Mouse (Mus musculus): ENCODE data around the gene Atp2a1. TPM values are rescaled to one million over a fixed set of nuclear protein-coding genes. Genes with fewer than 3 reads are reported as not detected.
A peak's percentile ranks its signal among the peaks of the same experiment; 100 is the strongest.
"Not testable (repeated sequence)": the region's sequence is repeated elsewhere in the genome, so short reads cannot be mapped to it uniquely, and the experiment has no call there.

Gene Atp2a1
- total and polyA plus RNA-seq, 3 experiments = 0.04 to 0.47 TPM; not detected in 1

- TF ChIP-seq CTCF (IDR thresholded peaks at IDR 0.05 in 2 of 3, conservative IDR thresholded peaks at IDR 0.05 in 1 of 3; ENCODE audit: control insufficient read depth in 1 of 3, insufficient read depth in 1 of 3, low read depth in 2 of 3, low read length in 3 of 3, poor library complexity in 1 of 3, severe bottlenecking in 1 of 3) = no peak
- TF ChIP-seq UBTF (IDR thresholded peaks at IDR 0.05; ENCODE audit: borderline replicate concordance, insufficient read depth, low read depth, low read length) = no peak
Observed at GRCm38 (mm10) chr7:126408686-126409085, 54.2 kb downstream of the Atp2a1 start (continued).

GRCm38 (mm10) chr7:126402518-126402917, 60.4 kb downstream of the Atp2a1 start:
- TF ChIP-seq ZNF384 (IDR thresholded peaks at IDR 0.05; ENCODE audit: low read depth, low read length) = peak; percentile 56; the same call in 1 of the 2 replicates
- not testable (repeated sequence) for H3K4me1 ChIP-seq (ENCODE audit: control insufficient read depth in 1 of 2, insufficient read depth in 2 of 2, low read length in 2 of 2); H3K4me3 ChIP-seq (ENCODE audit: control insufficient read depth in 1 of 2, insufficient read depth in 1 of 2, low read depth in 2 of 2, low read length in 2 of 2); H3K79me2 ChIP-seq (ENCODE audit: control insufficient read depth, insufficient read depth, low read length, poor library complexity); H3K9ac ChIP-seq (ENCODE audit: control insufficient read depth, low read depth, low read length, poor library complexity, severe bottlenecking); H3K27me3 ChIP-seq (ENCODE audit: control insufficient read depth in 1 of 2, insufficient read depth in 2 of 2, low read length in 2 of 2); H3K36me3 ChIP-seq (ENCODE audit: control insufficient read depth in 1 of 2, insufficient read depth in 2 of 2, low read length in 2 of 2); H3K27ac ChIP-seq (ENCODE audit: control insufficient read depth, low read depth, low read length); DNase-seq (ENCODE audit: low read depth, low spot score); H3K9me3 ChIP-seq (replicated peaks; ENCODE audit: insufficient read depth, low read length)

- TF ChIP-seq SMC3 (IDR thresholded peaks at IDR 0.05; ENCODE audit: low read depth, low read length) (peak; percentile 93), MAZ (IDR thresholded peaks at IDR 0.05; ENCODE audit: low read depth, low read length) (peak; percentile 54; the same call in 1 of the 2 replicates), USF1 (IDR thresholded peaks at IDR 0.05; ENCODE audit: low read depth, low read length) (no peak), SIN3A (IDR thresholded peaks at IDR 0.05; ENCODE audit: low read length) (peak; percentile 50; the same call in 1 of the 2 replicates), CTCF (IDR thresholded peaks at IDR 0.05 in 2 of 3, conservative IDR thresholded peaks at IDR 0.05 in 1 of 3; ENCODE audit: control insufficient read depth in 1 of 3, insufficient read depth in 1 of 3, low read depth in 2 of 3, low read length in 3 of 3, poor library complexity in 1 of 3, severe bottlenecking in 1 of 3) (peak; percentile 92 to 97 (median 95)), TBP (IDR thresholded peaks at IDR 0.05; ENCODE audit: low read depth, low read length) (no peak), CHD2 (IDR thresholded peaks at IDR 0.05; ENCODE audit: low read length) (no peak), GATA1 (IDR thresholded peaks at IDR 0.05; ENCODE audit: low read depth, low read length) (no peak), ZC3H11A (IDR thresholded peaks at IDR 0.05; ENCODE audit: low read depth, low read length) (peak; percentile 85), E2F4 (IDR thresholded peaks at IDR 0.05; ENCODE audit: borderline replicate concordance, low read depth, low read length) (no peak), RAD21 (IDR thresholded peaks at IDR 0.05; ENCODE audit: low read depth, low read length) (peak; percentile 91)
- Histone ChIP-seq H3K27me3 (ENCODE audit: control insufficient read depth in 1 of 2, insufficient read depth in 2 of 2, low read length in 2 of 2) (no peaks in the 10 kb centered on the region), H3K9me3 (replicated peaks; ENCODE audit: insufficient read depth, low read length) (no peaks in the 10 kb centered on the region), H3K79me2 (ENCODE audit: control insufficient read depth, insufficient read depth, low read length, poor library complexity) (peaks cover 6% of the 10 kb centered on the region), H3K36me3 (ENCODE audit: control insufficient read depth in 1 of 2, insufficient read depth in 2 of 2, low read length in 2 of 2) (peaks cover 0 to 18% of the 10 kb centered on the region in 2 experiments; a peak in 2 of 4 replicates), H3K27ac (ENCODE audit: control insufficient read depth, low read depth, low read length) (no peak overlapping the region), H3K4me3 (ENCODE audit: control insufficient read depth in 1 of 2, insufficient read depth in 1 of 2, low read depth in 2 of 2, low read length in 2 of 2) (no peak overlapping the region), H3K9ac (ENCODE audit: control insufficient read depth, low read depth, low read length, poor library complexity, severe bottlenecking) (no peak overlapping the region), H3K4me1 (ENCODE audit: control insufficient read depth in 1 of 2, insufficient read depth in 2 of 2, low read length in 2 of 2) (peaks cover 0 to 14% of the 10 kb centered on the region in 2 experiments; a peak in 2 of 4 replicates)
- DNase-seq (ENCODE audit: low read depth, low spot score) = peak; percentile 90
Observed at GRCm38 (mm10) chr7:126399548-126399947, 63.4 kb downstream of the Atp2a1 start.
